Mouse (Mus musculus) urinary bladder, postnatal 25 days (tissue): ENCODE measurements around the gene Ankle1.
"Not testable (repeated sequence)": the region's sequence is repeated elsewhere in the genome, so short reads cannot be mapped to it uniquely, and the experiment has no call there.

ENCODE experiments used
- DNase-seq: peaks from one replicate; pipeline ENCODE4 v3.0.0; 2022; ENCODE audit warnings: low spot score

Ankle1 gene

DNA sequence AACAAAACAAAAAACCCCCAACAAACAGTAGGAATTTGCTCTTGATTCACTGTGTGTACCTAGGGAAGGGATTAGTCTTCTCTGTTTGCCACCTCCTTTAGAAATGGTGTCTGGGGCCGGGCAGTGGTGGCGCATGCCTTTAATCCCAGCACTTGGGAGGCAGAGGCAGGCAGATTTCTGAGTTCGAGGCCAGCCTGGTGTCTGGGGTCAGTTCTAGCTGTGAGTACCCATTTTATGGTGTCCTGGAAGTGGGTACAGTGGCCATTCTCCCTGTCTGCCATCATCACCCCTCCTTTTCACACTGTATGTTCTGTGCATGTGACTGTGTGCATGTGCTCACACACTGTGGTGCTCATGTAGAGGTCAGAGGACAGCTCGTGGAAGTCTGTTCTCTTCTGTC is 2.4 kb downstream of the Ankle1 start:
- no peak for DNase-seq

DNA sequence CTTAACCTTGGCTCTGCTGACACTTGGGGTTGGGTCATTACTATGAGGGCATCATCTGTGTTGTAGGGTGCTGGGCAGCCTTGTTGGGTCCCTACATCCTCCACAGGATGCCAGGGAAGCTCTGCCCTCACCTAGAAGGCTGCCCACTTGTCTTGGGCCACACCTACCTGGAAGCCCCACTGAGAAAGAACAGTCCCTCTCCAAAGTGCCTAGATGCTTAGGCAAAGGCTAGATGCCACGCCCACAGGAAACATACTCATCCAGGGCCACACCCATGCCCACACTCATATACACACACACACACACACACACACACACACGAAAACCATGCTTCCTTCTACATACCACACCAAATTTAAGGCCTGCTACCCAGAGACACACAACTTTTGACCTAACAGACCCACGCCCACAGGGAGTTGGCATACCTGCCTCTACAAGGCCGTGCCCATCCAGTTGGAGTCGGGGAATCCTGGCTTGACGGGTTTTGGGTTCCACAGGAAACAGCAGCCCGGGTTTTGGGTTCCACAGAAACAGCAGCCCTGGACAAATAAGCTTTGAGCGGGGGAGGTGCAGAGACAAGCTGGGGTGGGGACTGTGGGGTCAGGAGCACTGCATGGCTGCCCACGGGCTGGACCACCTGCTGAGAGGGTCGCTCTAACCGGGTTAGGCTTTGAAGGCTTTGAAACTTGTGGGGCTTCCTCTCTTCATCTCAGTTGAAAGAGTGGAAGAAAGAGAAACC is 5.9 kb downstream of the Ankle1 start:
- DNase-seq: no peak

DNA sequence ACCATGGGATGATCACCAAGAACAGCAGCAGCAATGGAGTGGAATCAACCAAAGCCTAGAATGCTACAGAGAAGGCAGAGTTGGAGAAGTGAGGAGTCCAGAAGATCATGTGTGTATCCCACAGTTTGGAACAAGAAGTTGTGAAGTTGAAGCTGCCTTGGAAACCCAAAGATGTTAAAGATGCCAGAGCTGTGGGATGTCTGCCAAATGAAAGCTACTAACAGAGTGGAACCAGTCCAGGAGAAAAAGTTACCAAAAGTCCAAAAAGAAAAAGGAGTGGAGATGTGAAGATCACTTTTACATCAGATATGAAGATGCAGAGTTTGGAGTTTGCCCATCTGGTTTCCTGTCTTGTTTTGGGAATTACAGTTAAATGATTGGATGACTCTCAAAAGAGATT is 16.3 kb downstream of the Ankle1 start:
- no peak for DNase-seq

- DNase-seq: not testable (repeated sequence)
Measured at GRCm38 (mm10) chr8:71432935-71433334, 27.1 kb downstream of the Ankle1 start.

GRCm38 (mm10) chr8:71437041-71437440 is 31.2 kb downstream of the Ankle1 start:
- no peak for DNase-seq

- peak; percentile 56 for DNase-seq
Measured at GRCm38 (mm10) chr8:71441404-71441803, 35.6 kb downstream of the Ankle1 start.

GRCm38 (mm10) chr8:71445096-71445495 is 39.3 kb downstream of the Ankle1 start:
- DNase-seq: no peak

GRCm38 (mm10) chr8:71451337-71451736 is 45.5 kb downstream of the Ankle1 start:
- no peak for DNase-seq

DNA sequence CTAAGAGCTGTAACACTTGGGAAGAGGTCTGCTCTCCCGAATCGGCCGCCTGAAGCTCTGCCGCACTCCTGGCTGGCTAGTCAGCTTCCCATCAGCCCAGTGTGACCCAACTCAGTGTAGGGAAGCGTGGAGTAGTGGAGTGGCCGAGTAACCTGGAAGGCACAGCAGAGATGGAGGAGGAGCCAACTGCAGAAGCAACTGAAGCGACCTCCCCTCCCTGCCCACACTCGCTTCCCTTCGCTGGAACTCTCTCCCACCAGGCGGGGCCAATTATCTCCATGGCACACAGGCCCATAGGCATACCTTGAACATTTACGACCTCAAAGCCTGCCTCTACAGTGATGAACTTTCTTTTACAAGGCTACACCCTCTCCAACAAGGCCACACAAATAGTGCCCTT is 46.0 kb downstream of the Ankle1 start:
- no peak for DNase-seq

GRCm38 (mm10) chr8:71452669-71453068 is 46.9 kb downstream of the Ankle1 start:
- DNase-seq: no peak

DNA sequence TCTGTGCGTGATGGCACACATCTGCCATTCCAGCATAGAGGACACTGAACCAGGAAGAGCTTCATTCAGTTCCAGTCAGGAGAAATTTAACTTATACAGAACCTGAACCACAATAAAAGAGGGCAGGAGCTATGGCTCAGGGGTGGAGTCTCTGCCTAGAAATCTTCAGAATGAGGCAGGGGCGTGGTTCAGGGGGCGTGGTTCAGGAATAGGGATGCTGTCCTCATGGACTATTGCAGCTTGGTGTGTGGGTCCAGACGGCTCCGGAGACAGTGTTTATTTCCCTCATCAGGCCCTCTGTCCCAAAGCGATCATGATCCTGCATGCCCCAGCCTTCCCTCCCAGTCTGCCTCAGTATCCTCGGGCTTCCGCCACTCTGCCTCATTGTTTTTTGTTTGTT is 48.9 kb downstream of the Ankle1 start:
- no peak for DNase-seq

GRCm38 (mm10) chr8:71456906-71457305 is 51.1 kb downstream of the Ankle1 start:
- no peak for DNase-seq

- no peak for DNase-seq
Measured at GRCm38 (mm10) chr8:71457659-71458270, 52.0 kb downstream of the Ankle1 start.
